Mouse (Mus musculus): ENCODE measurements around the gene Cdk11b. TPM values are rescaled to one million over a fixed set of nuclear protein-coding genes. Genes with fewer than 3 reads are reported as not detected.
"Not testable (repeated sequence)": the region's sequence is repeated elsewhere in the genome, so short reads cannot be mapped to it uniquely, and the experiment has no call there.

Cdk11b gene
- polyA plus RNA-seq, 1 experiment: 113 TPM

DNA sequence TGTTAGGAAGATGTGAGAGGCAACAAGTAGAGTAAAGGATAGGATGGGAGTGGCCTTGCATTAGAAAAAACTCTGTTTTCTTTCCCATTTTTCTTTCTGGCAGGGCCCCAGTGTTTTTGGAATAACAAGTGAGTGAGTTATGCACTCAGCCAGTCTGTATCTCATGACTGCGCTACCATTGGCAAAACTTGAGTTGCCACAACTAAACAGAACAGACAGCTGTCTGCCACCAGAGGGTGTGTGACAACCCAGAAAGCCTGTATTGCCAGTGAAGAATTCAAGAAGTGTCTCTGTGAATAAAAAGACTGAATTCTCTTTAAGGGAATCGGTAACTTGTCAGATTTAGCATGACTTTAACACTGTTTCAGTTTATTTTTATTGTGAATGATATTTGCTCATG lies 51.3 kb downstream of the Cdk11b start:
- H3K9me3 ChIP-seq (replicated peaks; ENCODE audit: control insufficient read depth, insufficient read depth, low read length, poor library complexity, severe bottlenecking): peaks cover 10% of the 10 kb centered on the region
- H3K36me3 ChIP-seq (ENCODE audit: control insufficient read depth, insufficient read depth, low read length, poor library complexity, severe bottlenecking): no peaks in the 10 kb centered on the region
- TF ChIP-seq POLR2A (IDR thresholded peaks at IDR 0.05; ENCODE audit: insufficient read depth, low read length) (no peak), CTCF (IDR thresholded peaks at IDR 0.05; ENCODE audit: low read depth, low read length) (no peak), EP300 (IDR thresholded peaks at IDR 0.05; ENCODE audit: insufficient read depth, low read depth, low read length) (no peak)
- H3K4me3 ChIP-seq (ENCODE audit: low read depth, low read length): no peak overlapping the region
- H3K27me3 ChIP-seq (ENCODE audit: control insufficient read depth, insufficient read depth, low read length, poor library complexity, severe bottlenecking): no peaks in the 10 kb centered on the region
- H3K27ac ChIP-seq (ENCODE audit: insufficient read depth, low read length): no peak overlapping the region
- no peak overlapping the region for H3K9ac ChIP-seq (ENCODE audit: low read depth, poor library complexity, severe bottlenecking)
- H3K4me1 ChIP-seq (ENCODE audit: control insufficient read depth, insufficient read depth, low read length): peaks cover 1% of the 10 kb centered on the region

DNA sequence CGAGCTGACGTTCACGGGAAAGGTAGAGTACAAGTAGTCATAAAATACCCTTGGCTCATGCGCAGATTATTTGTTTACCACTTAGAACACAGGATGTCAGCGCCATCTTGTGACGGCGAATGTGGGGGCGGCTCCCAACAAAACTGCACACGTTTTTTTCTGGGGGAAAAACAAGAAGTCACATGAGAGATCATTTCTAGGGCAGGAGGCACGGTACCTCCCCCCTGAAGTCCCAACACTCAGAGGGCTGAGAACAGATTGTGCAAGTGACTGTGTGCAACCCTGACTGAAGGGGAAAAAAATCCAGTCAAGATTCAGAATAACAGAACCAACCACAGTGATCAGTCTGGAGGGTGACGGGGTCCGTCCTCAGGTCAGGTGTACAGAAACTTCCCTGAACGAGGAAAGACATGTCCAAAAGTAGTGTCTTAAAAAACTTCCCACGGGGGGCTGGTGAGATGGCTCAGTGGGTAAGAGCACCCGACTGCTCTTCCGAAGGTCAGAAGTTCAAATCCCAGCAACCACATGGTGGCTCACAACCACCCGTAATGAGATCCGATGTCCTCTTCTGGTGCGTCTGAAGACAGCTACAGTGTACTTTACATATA lies 59.1 kb downstream of the Cdk11b start:
- H3K27me3 ChIP-seq (ENCODE audit: control insufficient read depth, insufficient read depth, low read length, poor library complexity, severe bottlenecking); H3K4me1 ChIP-seq (ENCODE audit: control insufficient read depth, insufficient read depth, low read length); H3K9ac ChIP-seq (ENCODE audit: low read depth, poor library complexity, severe bottlenecking); H3K36me3 ChIP-seq (ENCODE audit: control insufficient read depth, insufficient read depth, low read length, poor library complexity, severe bottlenecking); H3K4me3 ChIP-seq (ENCODE audit: low read depth, low read length); H3K27ac ChIP-seq (ENCODE audit: insufficient read depth, low read length): not testable (repeated sequence)
- H3K9me3 ChIP-seq (replicated peaks; ENCODE audit: control insufficient read depth, insufficient read depth, low read length, poor library complexity, severe bottlenecking): peaks cover 25% of the 10 kb centered on the region

DNA sequence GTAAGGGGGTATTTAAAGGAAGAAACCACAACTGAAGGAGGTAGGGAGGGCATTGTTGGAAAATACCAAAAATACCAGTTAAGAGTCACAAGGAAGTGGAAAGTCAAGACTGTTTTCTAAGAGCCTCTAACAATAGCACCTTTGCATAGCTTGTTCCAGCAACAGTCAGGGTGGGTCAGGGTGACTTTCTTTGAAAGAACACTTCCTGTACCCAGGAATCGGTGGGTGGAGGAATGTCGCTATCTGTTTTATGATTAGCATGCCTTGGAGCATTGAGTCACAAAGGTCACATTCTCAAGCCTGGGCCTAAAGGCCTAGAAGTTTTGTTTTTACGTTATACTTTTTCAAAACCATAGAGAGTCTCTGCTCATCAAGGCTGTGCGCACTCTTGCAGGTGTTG lies 63.1 kb downstream of the Cdk11b start:
- peak overlapping the region; percentile 82 for H3K27ac ChIP-seq (ENCODE audit: insufficient read depth, low read length)
- H3K9ac ChIP-seq (ENCODE audit: low read depth, poor library complexity, severe bottlenecking); H3K4me1 ChIP-seq (ENCODE audit: control insufficient read depth, insufficient read depth, low read length); H3K27me3 ChIP-seq (ENCODE audit: control insufficient read depth, insufficient read depth, low read length, poor library complexity, severe bottlenecking); H3K4me3 ChIP-seq (ENCODE audit: low read depth, low read length); H3K36me3 ChIP-seq (ENCODE audit: control insufficient read depth, insufficient read depth, low read length, poor library complexity, severe bottlenecking): not testable (repeated sequence)
- H3K9me3 ChIP-seq (replicated peaks; ENCODE audit: control insufficient read depth, insufficient read depth, low read length, poor library complexity, severe bottlenecking): peaks cover 25% of the 10 kb centered on the region

DNA sequence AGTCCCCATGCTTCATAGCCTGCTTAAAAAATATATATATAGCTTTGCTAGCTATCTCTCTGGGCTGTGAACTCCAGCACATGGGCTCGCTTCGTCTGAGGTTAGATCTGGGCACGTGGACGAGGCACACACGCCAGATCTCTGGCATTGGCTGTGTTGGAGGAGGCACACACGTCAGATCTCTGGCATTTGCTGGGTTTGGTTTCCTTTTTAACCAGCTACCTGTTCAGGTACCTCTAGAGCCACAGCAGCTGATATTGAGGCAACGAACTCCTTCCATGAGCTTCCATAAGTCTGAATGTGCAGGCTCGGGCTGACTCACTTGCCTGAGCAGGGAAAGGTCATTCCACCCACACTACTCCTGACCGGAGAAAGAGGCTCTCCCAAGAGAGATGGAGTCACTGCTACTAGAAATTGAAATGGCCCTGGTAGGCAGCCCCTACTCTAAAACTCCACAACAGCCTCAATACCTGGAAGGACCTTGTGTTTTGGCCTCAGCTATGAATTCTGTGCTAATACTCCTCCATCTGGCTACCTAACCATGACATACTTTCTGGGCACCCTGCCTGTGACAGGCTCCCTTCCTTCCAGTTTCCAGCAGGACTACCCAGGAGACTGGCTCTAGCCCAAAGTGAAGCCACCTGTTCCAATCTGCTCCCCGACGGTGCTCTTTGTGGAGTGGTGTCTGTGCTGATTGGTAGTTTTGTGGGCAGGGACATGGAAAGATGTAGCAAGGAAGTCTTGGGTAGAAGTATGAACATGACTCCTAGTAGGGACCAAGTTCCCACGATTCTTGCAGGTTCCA lies 66.1 kb downstream of the Cdk11b start:
- Histone ChIP-seq H3K9me3 (replicated peaks; ENCODE audit: control insufficient read depth, insufficient read depth, low read length, poor library complexity, severe bottlenecking) (peaks cover 7% of the 10 kb centered on the region; the same call in 1 of the 2 replicates), H3K27me3 (ENCODE audit: control insufficient read depth, insufficient read depth, low read length, poor library complexity, severe bottlenecking) (no peaks in the 10 kb centered on the region), H3K9ac (ENCODE audit: low read depth, poor library complexity, severe bottlenecking) (no peak overlapping the region), H3K4me3 (ENCODE audit: low read depth, low read length) (no peak overlapping the region), H3K4me1 (ENCODE audit: control insufficient read depth, insufficient read depth, low read length) (peaks cover 2% of the 10 kb centered on the region), H3K27ac (ENCODE audit: insufficient read depth, low read length) (no peak overlapping the region), H3K36me3 (ENCODE audit: control insufficient read depth, insufficient read depth, low read length, poor library complexity, severe bottlenecking) (no peaks in the 10 kb centered on the region)
- TF ChIP-seq EP300 (IDR thresholded peaks at IDR 0.05; ENCODE audit: insufficient read depth, low read depth, low read length) (no peak), POLR2A (IDR thresholded peaks at IDR 0.05; ENCODE audit: insufficient read depth, low read length) (no peak), CTCF (IDR thresholded peaks at IDR 0.05; ENCODE audit: low read depth, low read length) (no peak)

DNA sequence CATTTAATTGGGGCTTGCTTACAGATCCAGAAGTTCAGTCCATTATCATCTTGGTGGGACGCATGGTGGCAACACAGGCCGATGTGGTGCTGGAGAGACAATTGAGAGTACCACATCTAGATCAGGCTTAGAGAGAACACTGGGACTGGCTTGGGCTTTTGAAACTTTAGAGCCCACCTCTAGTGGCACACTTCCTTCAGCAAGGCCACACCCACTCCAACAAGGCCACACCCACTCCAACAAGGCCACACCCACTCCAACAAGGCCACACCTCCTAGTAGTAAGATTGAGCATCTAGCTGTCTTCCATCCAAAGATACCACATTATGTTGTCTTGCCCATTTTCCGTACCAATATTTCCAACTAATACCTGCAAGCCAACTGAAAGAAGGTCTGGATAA lies 67.8 kb downstream of the Cdk11b start:
- H3K9me3 ChIP-seq (replicated peaks; ENCODE audit: control insufficient read depth, insufficient read depth, low read length, poor library complexity, severe bottlenecking): 0 out of 2 replicates have a peak, but pooled peaks cover under 1% of the 10 kb centered on the region
- H3K36me3 ChIP-seq (ENCODE audit: control insufficient read depth, insufficient read depth, low read length, poor library complexity, severe bottlenecking): no peaks in the 10 kb centered on the region
- no peak for TF ChIP-seq EP300 (IDR thresholded peaks at IDR 0.05; ENCODE audit: insufficient read depth, low read depth, low read length)
- TF ChIP-seq CTCF (IDR thresholded peaks at IDR 0.05; ENCODE audit: low read depth, low read length): no peak
- no peak for TF ChIP-seq POLR2A (IDR thresholded peaks at IDR 0.05; ENCODE audit: insufficient read depth, low read length)
- H3K27me3 ChIP-seq (ENCODE audit: control insufficient read depth, insufficient read depth, low read length, poor library complexity, severe bottlenecking): no peaks in the 10 kb centered on the region
- no peak overlapping the region for H3K9ac ChIP-seq (ENCODE audit: low read depth, poor library complexity, severe bottlenecking)
- H3K27ac ChIP-seq (ENCODE audit: insufficient read depth, low read length): no peak overlapping the region
- no peak overlapping the region for H3K4me3 ChIP-seq (ENCODE audit: low read depth, low read length)
- peaks cover 2% of the 10 kb centered on the region for H3K4me1 ChIP-seq (ENCODE audit: control insufficient read depth, insufficient read depth, low read length)

DNA sequence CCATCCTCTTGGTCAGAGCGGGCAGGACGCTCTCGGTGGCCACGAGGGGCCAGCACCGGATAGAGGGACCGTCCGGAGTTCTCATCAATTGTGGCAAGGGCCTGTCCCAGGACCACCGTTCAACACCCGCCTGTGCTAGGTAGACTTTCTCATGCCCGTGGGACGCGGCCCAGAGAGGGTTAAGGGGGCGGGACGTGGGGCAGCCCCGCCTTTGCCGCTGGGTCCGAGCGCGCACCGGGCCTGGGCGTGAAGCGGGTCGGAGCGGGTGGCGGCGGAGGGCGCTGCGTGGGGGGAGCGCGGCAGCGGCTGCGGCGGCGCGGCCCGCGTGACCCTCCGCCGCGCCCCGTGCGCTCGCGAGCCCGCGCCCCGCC lies 69.4 kb downstream of the Cdk11b start, which contains the start of gene Fndc10:
TSS of gene Fndc10 (plus strand) at position 232 of the 371 bp plus-strand sequence.
- H3K4me3 ChIP-seq (ENCODE audit: low read depth, low read length): peak within 1 kb of the TSS; percentile 70
- H3K9me3 ChIP-seq (replicated peaks; ENCODE audit: control insufficient read depth, insufficient read depth, low read length, poor library complexity, severe bottlenecking): no peaks in the 10 kb centered on the region
- no peaks in the 10 kb centered on the region for H3K27me3 ChIP-seq (ENCODE audit: control insufficient read depth, insufficient read depth, low read length, poor library complexity, severe bottlenecking)
- H3K4me1 ChIP-seq (ENCODE audit: control insufficient read depth, insufficient read depth, low read length): peaks cover 2% of the 10 kb centered on the region
- no peaks in the 10 kb centered on the region for H3K36me3 ChIP-seq (ENCODE audit: control insufficient read depth, insufficient read depth, low read length, poor library complexity, severe bottlenecking)
- TF ChIP-seq EP300 (IDR thresholded peaks at IDR 0.05; ENCODE audit: insufficient read depth, low read depth, low read length) (no peak), CTCF (IDR thresholded peaks at IDR 0.05; ENCODE audit: low read depth, low read length) (no peak), POLR2A (IDR thresholded peaks at IDR 0.05; ENCODE audit: insufficient read depth, low read length) (no peak)
- H3K27ac ChIP-seq (ENCODE audit: insufficient read depth, low read length): peak within 1 kb of the TSS; percentile 3; the same call in 1 of the 2 replicates
- peak within 1 kb of the TSS; percentile 64 for H3K9ac ChIP-seq (ENCODE audit: low read depth, poor library complexity, severe bottlenecking)
